Mouse (Mus musculus): ENCODE results near the gene Stat6. TPM values are rescaled to one million over a fixed set of nuclear protein-coding genes. Genes with fewer than 3 reads are reported as not detected.

Stat6 gene
- polyA plus RNA-seq, 1 experiment from 2014 or later = 28.5 TPM

DNA sequence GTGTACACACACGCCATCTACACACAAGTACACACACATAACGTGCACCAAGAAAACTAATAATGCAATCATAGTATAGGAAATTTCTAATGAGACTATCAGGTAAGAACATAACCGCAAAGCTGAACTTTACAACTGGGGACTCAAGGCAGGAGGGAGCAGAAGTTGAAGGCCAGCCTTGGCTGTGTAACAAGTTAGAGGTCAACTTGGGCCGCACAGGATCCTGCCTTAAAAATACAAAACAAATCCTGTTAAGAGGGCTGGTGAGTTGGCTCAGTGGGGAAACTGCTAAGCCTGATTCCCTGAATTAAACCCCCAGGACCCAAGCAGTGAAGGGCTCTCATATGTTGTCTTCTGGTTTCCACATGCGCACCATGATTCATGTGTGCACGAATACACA lies 40.6 kb upstream of the Stat6 start:
- WGBS = 93% methylated on average over 6 of the region's 6 CpGs
- H3K36me3 ChIP-seq (ENCODE audit: control insufficient read depth, insufficient read depth, low read length) = peaks cover 59% of the 10 kb centered on the region
- H3K27ac ChIP-seq (ENCODE audit: low read depth) = no peak overlapping the region
- H3K4me2 ChIP-seq (ENCODE audit: low read length) = no peak overlapping the region
- no peak overlapping the region for H3K9ac ChIP-seq (ENCODE audit: low read length)
- no peak overlapping the region for H3K4me3 ChIP-seq (ENCODE audit: low read depth, low read length)
- H3K4me1 ChIP-seq (replicated peaks; ENCODE audit: control insufficient read depth, insufficient read depth, low read length) = peaks cover 62% of the 10 kb centered on the region
- no peak for DNase-seq (ENCODE audit: low spot score)
- H3K9me3 ChIP-seq (ENCODE audit: control insufficient read depth, low read length) = no peaks in the 10 kb centered on the region
- ATAC-seq (replicated peaks; ENCODE audit: low FRiP score, low TSS enrichment, low read depth) = no peak
- no peaks in the 10 kb centered on the region for H3K27me3 ChIP-seq (replicated peaks; ENCODE audit: control insufficient read depth, insufficient read depth, low read length)

DNA sequence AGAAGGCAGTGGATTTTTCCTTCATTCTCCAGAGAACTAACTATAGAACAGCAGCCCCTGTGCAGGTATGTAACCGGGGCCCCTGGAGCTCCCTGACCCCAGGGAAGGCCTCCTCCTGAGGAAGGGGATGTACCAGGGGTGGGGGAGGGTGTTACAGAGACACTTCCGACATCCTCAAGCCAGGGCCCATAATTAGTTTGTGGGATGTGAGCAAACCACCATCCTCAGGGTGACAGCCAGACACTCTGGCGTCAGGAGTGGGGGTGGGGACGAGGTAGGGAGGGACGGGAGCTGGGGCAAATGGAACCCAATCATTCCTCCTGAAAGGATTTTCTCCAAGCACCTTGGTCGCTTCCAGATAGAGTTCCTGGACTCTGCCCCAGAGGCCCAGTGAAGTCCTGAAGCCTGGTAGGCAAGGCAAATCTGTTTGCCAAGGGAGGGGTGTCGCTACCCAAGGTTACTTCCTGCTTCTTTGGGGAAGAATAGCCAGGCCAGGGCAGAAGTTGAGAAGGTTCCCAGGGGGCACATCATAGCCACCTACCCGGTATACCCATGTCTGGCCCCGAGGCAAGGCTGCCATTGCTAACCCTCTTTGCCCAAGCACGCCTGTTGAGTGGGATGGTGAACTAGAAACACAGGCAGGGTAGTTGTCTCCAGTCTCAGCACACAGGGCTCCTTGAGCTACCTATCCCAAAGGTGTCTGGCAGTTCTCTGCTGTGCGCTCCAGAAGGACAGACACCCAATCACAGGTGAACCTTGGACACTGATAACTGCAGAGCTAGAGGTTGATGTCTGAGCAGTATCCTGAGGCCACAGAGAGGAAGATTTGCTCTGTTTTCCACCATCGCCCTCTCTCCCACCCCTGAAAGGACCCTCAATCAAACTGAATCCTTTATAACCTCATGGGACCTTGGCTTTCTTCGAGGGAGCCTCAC lies 39.1 kb upstream of the Stat6 start:
- H3K36me3 ChIP-seq (ENCODE audit: control insufficient read depth, insufficient read depth, low read length) = peaks cover 61% of the 10 kb centered on the region

DNA sequence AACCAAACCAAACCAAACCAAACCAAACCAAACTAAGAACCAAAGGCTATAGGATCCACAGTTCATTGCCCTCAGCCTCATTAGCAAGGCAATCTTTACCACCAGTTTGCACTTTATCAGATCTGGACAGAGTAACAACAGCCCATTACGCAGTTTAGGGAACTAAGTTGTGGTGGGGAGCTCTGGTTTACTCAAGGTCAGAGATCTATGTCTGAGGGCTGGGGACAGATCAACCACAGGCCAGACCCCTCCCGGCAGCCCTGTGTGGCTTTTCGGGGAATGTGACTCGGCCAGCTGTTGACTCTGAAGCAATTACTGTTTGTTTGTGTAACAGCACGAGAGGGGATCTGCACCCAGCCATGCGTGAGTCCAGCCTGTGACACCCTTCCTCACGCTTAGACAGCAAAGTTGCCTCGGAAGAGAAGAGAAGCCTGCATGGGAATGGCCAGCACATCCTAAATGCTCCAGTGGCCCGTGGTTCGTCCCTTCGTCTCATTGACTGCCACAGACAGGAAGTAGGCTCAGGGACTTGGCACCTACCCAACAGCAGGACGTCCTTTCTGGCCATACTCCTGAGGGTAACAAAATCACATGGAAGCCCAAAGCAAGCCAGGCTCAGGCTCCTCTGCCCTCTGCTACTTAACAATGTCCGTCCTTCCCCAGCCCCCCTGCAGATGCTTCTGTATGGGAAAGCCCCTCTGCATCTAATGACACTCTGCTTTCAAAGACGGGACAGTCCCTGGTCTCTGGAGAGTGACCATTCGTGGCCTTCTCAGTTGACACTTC lies 38.1 kb upstream of the Stat6 start:
- no peak for DNase-seq (ENCODE audit: low spot score)
- no peak overlapping the region for H3K9ac ChIP-seq (ENCODE audit: low read length)
- H3K4me1 ChIP-seq (replicated peaks; ENCODE audit: control insufficient read depth, insufficient read depth, low read length) = peaks cover 51% of the 10 kb centered on the region
- H3K4me2 ChIP-seq (ENCODE audit: low read length) = no peak overlapping the region
- no peak overlapping the region for H3K4me3 ChIP-seq (ENCODE audit: low read depth, low read length)
- ATAC-seq (replicated peaks; ENCODE audit: low FRiP score, low TSS enrichment, low read depth) = no peak
- 31% methylated on average over 15 of the region's 15 CpGs for WGBS
- peak overlapping the region; percentile 83 for H3K27ac ChIP-seq (ENCODE audit: low read depth)
- no peaks in the 10 kb centered on the region for H3K27me3 ChIP-seq (replicated peaks; ENCODE audit: control insufficient read depth, insufficient read depth, low read length)
- peaks cover 58% of the 10 kb centered on the region for H3K36me3 ChIP-seq (ENCODE audit: control insufficient read depth, insufficient read depth, low read length)
- H3K9me3 ChIP-seq (ENCODE audit: control insufficient read depth, low read length) = no peaks in the 10 kb centered on the region

More for the DNA sequence above, 39.1 kb upstream of the Stat6 start:
- DNase-seq (ENCODE audit: low spot score) (no peak), ATAC-seq (replicated peaks; ENCODE audit: low FRiP score, low TSS enrichment, low read depth) (peak; percentile 71)
- no peak overlapping the region for H3K4me3 ChIP-seq (ENCODE audit: low read depth, low read length)
- H3K9me3 ChIP-seq (ENCODE audit: control insufficient read depth, low read length) = no peaks in the 10 kb centered on the region
- peak overlapping the region; percentile 20; the same call in 1 of the 2 replicates for H3K4me2 ChIP-seq (ENCODE audit: low read length)
- H3K4me1 ChIP-seq (replicated peaks; ENCODE audit: control insufficient read depth, insufficient read depth, low read length) = peaks cover 51% of the 10 kb centered on the region
- no peaks in the 10 kb centered on the region for H3K27me3 ChIP-seq (replicated peaks; ENCODE audit: control insufficient read depth, insufficient read depth, low read length)
- H3K27ac ChIP-seq (ENCODE audit: low read depth) = peak overlapping the region; percentile 83
- no peak overlapping the region for H3K9ac ChIP-seq (ENCODE audit: low read length)
- WGBS = 45% methylated on average over 13 of the region's 13 CpGs

DNA sequence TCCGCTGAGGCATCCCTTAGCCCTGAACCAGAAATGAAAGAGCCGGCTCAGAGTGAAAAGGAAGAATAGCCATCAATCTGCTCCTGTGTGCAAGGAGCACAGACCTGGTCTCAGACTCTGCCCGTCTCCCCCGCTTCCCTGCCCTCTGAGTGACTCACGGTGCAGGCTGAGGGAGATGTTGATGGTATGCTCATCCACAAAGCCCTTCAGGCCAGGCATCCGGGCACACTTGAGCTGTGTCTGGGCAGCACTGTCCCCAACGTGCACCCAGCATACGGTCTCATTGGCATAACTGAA lies 37.6 kb upstream of the Stat6 start:
- Histone ChIP-seq H3K9me3 (ENCODE audit: control insufficient read depth, low read length) (no peaks in the 10 kb centered on the region), H3K27ac (ENCODE audit: low read depth) (peak overlapping the region; percentile 83; the same call in 1 of the 2 replicates), H3K27me3 (replicated peaks; ENCODE audit: control insufficient read depth, insufficient read depth, low read length) (no peaks in the 10 kb centered on the region), H3K36me3 (ENCODE audit: control insufficient read depth, insufficient read depth, low read length) (peaks cover 63% of the 10 kb centered on the region), H3K9ac (ENCODE audit: low read length) (no peak overlapping the region), H3K4me3 (ENCODE audit: low read depth, low read length) (no peak overlapping the region), H3K4me2 (ENCODE audit: low read length) (no peak overlapping the region), H3K4me1 (replicated peaks; ENCODE audit: control insufficient read depth, insufficient read depth, low read length) (peaks cover 50% of the 10 kb centered on the region)
- DNase-seq (ENCODE audit: low spot score) (no peak), ATAC-seq (replicated peaks; ENCODE audit: low FRiP score, low TSS enrichment, low read depth) (no peak)
- 73% methylated on average over 8 of the region's 8 CpGs for WGBS

DNA sequence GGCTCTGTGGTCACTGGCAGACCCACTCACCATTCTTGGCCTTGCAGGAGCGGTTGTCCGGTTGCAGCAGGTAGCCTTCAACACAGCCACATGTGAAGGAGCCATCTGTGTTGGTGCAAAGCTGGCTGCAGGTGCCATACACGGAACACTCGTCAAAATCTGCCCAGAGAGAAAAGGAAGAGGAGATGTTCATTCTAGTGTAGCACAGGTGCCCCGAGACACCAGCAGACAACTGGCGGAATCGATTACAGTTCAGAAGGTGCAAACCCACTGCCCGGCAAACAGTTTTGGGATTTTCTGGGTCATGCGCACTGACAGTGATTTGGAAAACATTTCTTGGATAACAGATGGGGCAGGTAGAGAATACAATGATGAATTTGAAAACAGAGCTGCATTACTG lies 37.0 kb upstream of the Stat6 start:
- WGBS = 92% methylated on average over 9 of the region's 9 CpGs
- peaks cover 66% of the 10 kb centered on the region for H3K36me3 ChIP-seq (ENCODE audit: control insufficient read depth, insufficient read depth, low read length)
- no peak overlapping the region for H3K4me3 ChIP-seq (ENCODE audit: low read depth, low read length)
- H3K9ac ChIP-seq (ENCODE audit: low read length) = no peak overlapping the region
- H3K4me1 ChIP-seq (replicated peaks; ENCODE audit: control insufficient read depth, insufficient read depth, low read length) = peaks cover 49% of the 10 kb centered on the region
- no peak for DNase-seq (ENCODE audit: low spot score)
- H3K27ac ChIP-seq (ENCODE audit: low read depth) = no peak overlapping the region
- H3K27me3 ChIP-seq (replicated peaks; ENCODE audit: control insufficient read depth, insufficient read depth, low read length) = no peaks in the 10 kb centered on the region
- H3K4me2 ChIP-seq (ENCODE audit: low read length) = no peak overlapping the region
- no peaks in the 10 kb centered on the region for H3K9me3 ChIP-seq (ENCODE audit: control insufficient read depth, low read length)
- no peak for ATAC-seq (replicated peaks; ENCODE audit: low FRiP score, low TSS enrichment, low read depth)

DNA sequence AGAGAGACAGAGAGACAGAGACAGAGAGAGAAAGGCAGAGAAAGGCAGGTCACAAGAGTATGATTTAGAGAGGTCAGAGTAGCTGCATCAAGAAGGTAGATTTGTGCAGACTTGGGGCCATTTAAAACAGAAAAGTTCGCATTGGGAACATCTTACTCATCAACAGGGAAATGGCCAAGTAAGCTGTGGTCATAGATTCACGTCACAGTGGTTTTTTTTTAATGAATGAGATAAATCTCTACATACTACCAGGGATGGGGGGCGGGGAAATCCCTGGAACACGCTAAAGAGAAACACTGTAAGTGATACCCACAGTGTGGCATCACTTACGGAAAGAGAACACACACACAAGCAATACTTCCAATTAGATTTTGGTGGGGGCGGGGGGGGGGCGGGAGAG lies 35.7 kb upstream of the Stat6 start:
- Histone ChIP-seq H3K36me3 (ENCODE audit: control insufficient read depth, insufficient read depth, low read length) (peaks cover 66% of the 10 kb centered on the region), H3K9me3 (ENCODE audit: control insufficient read depth, low read length) (no peaks in the 10 kb centered on the region), H3K27me3 (replicated peaks; ENCODE audit: control insufficient read depth, insufficient read depth, low read length) (no peaks in the 10 kb centered on the region), H3K4me1 (replicated peaks; ENCODE audit: control insufficient read depth, insufficient read depth, low read length) (peaks cover 43% of the 10 kb centered on the region), H3K9ac (ENCODE audit: low read length) (no peak overlapping the region), H3K4me3 (ENCODE audit: low read depth, low read length) (no peak overlapping the region), H3K27ac (ENCODE audit: low read depth) (no peak overlapping the region), H3K4me2 (ENCODE audit: low read length) (no peak overlapping the region)
- ATAC-seq (replicated peaks; ENCODE audit: low FRiP score, low TSS enrichment, low read depth) = no peak
- 92% methylated on average over 7 of the region's 7 CpGs for WGBS
- no peak for DNase-seq (ENCODE audit: low spot score)

DNA sequence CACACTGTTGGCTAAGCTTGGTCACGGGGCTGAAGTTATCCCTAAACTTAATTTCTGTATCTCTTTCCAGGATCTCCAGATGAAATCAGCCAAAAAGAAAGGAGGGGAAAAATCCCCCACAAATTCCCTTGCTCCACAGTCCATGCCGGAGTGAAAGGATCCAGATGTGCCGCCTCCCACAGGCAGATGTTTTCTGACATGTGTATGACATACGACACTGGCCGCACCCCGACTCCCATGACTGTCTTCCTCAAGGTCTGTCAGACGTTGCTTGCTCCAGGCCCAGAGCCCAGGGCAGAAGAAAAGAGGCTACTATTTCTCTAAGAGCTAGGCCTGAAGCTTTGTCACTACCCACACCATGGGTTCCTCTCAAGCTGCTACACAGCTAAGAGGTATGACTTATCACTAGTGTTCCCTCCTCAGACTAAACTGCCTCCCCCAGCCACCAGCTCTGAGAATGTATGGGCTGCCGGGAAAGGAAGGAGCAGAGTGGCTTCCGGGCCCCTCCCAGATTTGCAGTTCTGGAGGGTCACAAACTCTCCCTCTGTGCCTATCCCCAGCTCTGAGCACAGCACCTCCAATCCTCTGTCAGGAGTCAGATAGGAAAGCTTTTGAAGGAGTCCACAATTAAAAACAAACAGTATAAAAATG lies 33.2 kb upstream of the Stat6 start:
- peak; percentile 68 for DNase-seq (ENCODE audit: low spot score)
- peaks cover 60% of the 10 kb centered on the region for H3K36me3 ChIP-seq (ENCODE audit: control insufficient read depth, insufficient read depth, low read length)
- no peak overlapping the region for H3K4me2 ChIP-seq (ENCODE audit: low read length)
- WGBS = 40% methylated on average over 9 of the region's 9 CpGs
- H3K27ac ChIP-seq (ENCODE audit: low read depth) = peak overlapping the region; percentile 51
- peaks cover 36% of the 10 kb centered on the region for H3K4me1 ChIP-seq (replicated peaks; ENCODE audit: control insufficient read depth, insufficient read depth, low read length)
- peak; percentile 75 for ATAC-seq (replicated peaks; ENCODE audit: low FRiP score, low TSS enrichment, low read depth)
- H3K27me3 ChIP-seq (replicated peaks; ENCODE audit: control insufficient read depth, insufficient read depth, low read length) = no peaks in the 10 kb centered on the region
- H3K4me3 ChIP-seq (ENCODE audit: low read depth, low read length) = no peak overlapping the region
- no peaks in the 10 kb centered on the region for H3K9me3 ChIP-seq (ENCODE audit: control insufficient read depth, low read length)
- H3K9ac ChIP-seq (ENCODE audit: low read length) = no peak overlapping the region

DNA sequence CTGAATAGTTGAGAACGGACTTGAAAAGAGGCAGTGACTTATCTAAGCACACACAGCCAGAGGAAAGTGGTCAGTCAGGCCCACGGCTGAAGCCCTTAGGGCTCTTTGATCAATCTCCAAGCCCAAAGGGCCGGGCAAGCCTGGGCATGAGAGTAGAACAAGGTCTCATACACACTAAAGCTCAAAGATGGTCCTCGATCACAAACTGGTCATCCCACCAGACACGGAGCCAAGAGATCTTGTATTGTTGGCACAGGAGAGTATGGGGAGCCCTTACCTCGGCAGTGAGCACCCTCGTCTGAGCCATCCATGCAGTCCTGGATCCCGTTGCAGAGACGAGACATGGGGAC lies 32.7 kb upstream of the Stat6 start:
- H3K27ac ChIP-seq (ENCODE audit: low read depth) = peak overlapping the region; percentile 51; the same call in 1 of the 2 replicates
- no peak for ATAC-seq (replicated peaks; ENCODE audit: low FRiP score, low TSS enrichment, low read depth)
- peaks cover 37% of the 10 kb centered on the region for H3K4me1 ChIP-seq (replicated peaks; ENCODE audit: control insufficient read depth, insufficient read depth, low read length)

More for the DNA sequence above, 32.7 kb upstream of the Stat6 start:
- WGBS = 79% methylated on average over 9 of the region's 9 CpGs
- H3K9me3 ChIP-seq (ENCODE audit: control insufficient read depth, low read length) = no peaks in the 10 kb centered on the region
- peaks cover 55% of the 10 kb centered on the region for H3K36me3 ChIP-seq (ENCODE audit: control insufficient read depth, insufficient read depth, low read length)
- no peak for DNase-seq (ENCODE audit: low spot score)
- no peak overlapping the region for H3K9ac ChIP-seq (ENCODE audit: low read length)
- H3K4me3 ChIP-seq (ENCODE audit: low read depth, low read length) = no peak overlapping the region
- no peaks in the 10 kb centered on the region for H3K27me3 ChIP-seq (replicated peaks; ENCODE audit: control insufficient read depth, insufficient read depth, low read length)
- H3K4me2 ChIP-seq (ENCODE audit: low read length) = no peak overlapping the region

Data from intestine, embryonic 14.5 days (tissue).